Mouse (Mus musculus) liver (tissue): ENCODE measurements around the gene Ilf3.

Source experiments
- DNase-seq: peaks from one replicate; pipeline ENCODE4 v3.0.0-alpha.2; 2020; ENCODE audit warnings: mixed read lengths

Gene Ilf3

DNA sequence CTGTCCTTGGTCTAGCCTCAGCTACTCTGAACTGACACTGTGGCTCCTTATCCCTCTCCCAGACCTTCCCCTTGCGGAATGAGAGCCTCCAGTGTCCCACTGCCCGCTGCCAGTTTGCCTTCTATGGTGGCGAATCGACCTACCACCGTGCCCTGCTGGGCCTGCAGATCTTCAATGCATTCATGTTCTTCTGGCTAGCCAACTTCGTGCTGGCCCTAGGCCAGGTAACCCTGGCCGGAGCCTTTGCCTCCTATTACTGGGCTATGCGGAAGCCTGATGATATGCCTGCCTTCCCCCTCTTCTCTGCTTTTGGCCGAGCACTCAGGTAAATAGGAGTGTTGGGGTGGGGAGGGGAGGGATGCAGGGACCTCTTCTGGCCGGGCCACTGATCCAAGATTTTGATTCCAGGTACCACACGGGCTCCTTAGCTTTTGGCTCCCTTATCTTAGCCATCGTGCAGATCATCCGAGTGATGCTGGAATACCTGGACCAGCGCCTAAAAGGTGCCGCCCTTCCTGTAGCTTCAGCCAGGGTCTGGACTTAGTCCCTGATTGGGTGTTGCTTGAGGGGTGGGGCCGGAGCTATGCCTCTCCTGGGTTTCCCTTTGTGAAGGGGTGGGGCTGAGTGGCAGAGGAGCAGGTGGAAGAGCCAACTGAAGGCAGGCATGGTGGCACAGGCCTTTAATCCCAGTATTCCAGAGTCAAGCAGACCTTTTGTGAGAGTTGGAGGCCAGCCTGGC, 20.9 kb upstream of the Ilf3 start:
- DNase-seq = no peak

DNA sequence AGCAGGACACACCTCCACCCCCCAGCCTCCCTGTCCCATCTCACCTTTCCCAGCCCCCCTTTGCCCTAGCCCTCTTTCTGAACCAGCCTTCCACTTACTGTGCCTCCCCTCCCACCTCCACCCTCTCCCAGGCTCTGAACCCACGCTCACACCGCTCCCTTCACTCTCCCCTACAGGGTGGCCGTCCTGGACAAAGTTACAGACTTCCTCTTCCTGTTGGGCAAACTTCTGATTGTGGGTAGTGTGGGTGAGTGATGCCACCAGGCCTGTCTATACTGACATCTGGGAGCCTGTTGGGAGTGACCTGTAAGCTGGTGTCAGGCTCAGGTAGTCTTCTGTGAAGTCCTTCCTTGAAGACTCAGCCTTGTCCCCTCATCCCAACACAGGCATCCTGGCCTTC, 19.5 kb upstream of the Ilf3 start:
- DNase-seq = no peak

DNA sequence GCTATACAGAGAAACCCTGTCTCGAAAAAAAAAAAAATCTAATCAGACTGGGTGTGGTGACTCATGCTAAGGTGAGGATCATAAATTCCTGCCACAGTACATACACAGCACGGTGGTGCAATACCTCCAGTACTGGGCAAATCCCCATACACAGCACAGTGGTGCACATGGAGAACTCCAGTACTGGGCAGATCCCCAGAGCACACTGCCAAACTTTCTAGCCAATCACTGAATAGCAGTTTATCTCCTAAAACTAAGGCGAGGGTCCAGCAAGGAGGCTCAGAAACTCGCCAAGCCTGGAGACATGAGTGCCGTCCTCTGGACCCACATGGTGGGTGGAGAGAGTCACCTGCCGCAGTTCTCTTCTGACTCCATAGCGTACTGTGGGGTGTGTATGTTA, 16.5 kb upstream of the Ilf3 start:
- no peak for DNase-seq

DNA sequence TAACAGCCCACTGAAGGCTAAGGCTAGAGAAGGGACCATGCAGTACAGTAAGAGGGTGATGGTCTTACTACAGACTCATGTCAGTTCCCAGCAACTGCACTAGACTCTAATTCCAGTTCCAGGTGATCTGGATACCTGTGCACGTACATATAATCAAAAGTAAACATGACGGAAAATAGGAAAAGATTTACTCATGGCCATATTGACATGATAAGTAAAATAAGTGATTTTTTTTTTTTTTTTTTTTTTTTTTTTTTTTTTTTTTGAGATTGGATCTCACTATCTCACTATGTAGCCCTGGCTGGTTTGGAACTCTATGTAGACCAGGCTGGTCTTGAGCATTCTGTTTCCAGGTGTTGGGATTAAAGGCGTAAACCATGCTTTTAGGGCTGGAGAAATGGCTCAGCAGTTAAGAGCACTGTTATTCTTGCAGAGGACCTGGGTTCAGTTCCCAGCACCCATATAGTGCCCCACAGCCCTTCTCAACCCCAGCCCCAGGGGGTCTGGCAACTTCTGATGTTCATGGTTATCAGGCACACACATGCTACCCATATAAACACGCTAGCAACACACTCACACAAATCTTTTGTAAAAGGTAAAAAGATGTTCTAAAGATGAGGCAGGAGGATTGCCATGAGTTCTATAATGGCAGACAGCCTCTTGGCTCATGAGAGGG, 15.8 kb upstream of the Ilf3 start:
- no peak for DNase-seq

DNA sequence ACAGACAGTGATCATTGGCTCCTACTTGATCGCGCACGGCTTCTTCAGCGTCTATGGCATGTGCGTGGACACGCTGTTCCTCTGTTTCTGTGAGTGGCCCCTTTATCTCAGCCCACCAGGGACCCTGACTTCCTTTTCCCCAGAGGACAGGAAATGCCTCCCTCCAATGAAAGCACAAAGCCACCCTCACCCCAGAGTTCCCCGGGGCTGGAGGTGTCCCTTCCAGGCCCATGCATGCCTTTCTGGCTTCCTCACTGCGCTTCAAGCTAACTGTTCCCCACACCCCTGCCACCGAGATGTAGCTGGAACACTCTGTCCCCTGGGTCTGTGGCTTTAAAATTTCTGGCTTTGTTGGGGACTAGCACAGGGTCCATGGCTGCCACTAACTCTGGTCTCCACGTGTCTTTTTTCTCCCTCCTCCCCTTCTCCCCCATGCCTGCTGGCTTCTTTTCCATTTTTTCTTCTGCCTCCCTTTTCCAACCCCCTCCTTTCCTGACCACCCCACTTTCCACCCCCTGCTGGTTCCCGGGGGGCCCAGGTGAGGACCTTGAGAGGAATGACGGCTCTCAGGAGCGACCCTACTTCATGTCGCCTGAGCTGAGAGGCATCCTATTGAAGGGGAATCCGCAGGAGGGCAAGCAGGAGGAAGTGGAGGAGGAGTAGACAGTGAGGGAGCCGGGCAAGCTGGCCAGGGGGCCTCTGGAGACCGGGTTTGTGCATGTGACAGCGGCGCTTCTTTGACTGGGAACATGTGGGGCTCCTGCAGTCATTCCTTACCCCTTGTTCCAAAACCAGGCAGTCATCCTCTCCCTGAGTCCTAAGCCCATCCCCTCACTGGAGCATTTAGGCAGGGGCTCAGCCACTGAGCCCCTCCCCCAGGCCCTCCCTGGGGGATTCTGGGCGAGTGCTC, 15.0 kb upstream of the Ilf3 start:
- DNase-seq = peak; percentile 48

DNA sequence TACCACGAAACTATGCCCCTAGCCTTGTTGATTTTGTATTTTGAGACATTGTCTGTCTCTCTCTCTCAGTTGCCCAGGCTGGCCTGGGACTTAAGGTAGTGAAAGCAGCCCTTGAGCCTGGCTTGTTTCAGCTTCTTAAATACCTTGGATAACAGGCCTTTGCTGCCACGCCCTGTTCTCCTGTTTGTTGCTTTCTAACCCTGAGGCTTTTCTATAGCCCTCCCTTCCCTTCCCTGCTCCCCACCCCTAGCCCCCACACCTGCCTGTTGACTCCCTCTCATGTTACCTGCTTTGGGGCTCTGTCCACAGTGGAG, 14.3 kb upstream of the Ilf3 start:
- no peak for DNase-seq

DNA sequence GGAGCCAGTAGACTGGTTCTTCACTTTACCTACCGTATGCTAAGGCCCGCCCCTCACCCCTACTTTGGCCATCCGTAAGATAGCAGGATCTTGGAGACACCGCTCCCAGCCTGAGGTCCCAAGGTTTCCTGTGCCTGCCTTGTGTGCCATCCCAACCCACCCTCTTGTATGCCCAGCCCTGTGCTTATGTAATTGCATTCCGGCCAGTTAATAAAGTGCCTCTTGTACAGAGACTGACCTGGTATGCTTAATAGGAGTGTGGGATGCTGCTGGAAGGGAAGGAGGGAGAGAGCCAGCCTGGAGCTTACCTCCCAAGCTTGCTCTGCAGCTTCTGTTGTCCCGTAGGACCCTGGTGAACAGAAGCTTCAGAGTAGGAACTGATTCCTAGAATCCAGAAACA, 12.9 kb upstream of the Ilf3 start:
- DNase-seq = no peak

DNA sequence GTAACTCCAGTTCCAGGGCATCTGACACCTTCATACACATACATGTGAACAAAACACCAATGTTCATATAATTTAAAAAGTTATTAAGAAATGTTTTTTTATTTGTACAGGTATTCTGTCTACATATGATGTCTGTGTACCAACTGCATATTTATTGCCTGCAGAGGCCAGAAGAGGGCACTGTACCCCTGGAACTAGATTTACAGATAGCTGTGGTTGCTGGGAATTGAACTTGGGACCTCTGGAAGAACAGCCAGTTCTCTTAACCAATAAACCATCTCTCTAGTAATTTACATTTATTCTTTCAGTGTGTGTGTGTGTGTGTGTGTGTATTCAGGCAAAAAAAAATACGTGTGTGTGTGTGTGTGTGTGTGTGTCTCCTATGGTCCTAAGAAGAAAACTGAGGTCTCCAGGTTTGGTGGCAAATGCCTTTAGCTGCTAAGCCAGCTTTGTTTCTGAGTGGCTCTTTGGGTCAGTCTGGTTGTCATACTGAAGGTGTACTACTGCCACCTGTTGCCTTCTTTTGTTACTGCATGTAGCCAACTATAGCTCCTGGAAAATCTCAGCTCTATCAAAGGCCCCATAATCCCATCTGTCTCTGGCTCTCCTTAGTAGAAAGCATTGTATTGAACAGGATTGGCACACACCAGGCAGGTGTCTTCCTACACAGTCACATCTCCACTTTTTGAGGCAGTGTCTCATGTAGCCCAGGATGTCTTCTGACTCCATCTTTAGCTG, 10.5 kb upstream of the Ilf3 start:
- peak; percentile 66 for DNase-seq

DNA sequence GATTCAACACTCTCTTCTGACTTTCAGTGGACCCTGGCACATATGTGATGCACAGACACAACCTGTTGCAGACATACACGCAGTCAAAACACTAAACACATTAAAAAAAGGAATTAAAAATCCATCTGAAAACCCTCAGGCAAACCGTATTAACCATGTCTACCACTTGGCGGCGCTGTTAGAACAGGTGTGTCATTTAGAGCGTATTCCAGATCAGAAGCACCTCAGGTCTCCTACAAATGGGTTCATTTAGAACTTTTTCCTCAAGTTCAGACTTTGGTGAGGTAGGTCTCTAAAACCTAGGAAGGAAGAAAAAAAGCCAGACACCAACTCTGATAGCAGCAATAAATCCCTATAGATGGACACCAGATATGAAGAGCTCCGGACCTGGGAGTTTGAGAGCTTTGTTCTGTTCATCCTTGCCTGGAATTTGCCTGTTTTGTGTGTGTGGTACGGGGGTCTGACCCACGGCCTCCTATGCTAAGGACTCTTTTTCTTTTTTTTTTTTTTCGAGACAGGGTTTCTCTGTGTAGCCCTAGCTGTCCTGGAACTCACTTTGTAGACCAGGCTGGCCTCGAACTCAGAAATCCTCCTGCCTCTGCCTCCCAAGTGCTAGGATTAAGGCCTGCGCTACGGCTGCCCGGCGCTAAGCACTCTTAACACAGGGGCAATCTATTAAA, 990 bp upstream of the Ilf3 start:
- peak; percentile 81 for DNase-seq

DNA sequence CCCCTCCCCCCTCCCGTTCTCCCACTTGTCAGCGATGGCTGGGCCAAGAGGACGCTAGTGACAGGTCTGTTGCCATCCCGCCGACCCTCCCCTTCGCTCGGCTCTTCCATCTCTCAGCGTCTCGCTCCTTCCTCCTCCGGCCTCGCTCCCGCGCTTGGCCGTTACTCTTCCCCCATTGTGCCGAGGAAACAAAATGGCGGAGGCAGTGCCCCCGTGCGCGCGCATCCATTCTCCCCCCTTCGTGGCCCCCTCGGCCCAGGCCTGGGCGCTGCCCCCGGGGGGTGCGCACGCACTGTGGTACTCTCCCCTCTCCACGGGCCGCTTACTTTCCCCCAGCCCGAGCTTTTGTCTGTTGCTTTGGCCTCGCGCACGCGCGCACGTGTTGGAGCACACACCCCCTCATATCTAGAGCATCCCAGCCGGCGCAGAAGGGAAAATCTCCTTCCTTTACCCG, 487 bp downstream of the Ilf3 start:
- peak; percentile 73 for DNase-seq

DNA sequence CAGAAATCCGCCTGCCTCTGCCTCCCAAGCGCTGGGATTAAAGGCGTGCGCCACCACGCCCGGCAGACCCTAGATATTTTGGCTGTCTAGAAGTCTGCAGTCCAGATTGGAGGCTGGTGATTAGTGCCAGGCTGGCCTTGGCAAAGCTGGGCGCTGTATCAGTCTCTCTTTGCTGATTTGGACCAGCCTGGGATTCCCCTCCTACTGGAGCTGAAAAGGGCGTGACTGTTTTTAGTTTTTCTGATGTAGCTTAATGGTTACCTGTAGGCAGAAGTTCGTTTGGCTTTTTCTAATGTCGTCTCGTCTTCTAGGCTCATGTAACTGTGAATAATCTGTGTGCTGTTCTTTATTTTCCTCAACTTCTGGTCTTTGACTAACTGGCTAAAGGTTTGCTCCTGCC, 1.4 kb downstream of the Ilf3 start:
- no peak for DNase-seq

DNA sequence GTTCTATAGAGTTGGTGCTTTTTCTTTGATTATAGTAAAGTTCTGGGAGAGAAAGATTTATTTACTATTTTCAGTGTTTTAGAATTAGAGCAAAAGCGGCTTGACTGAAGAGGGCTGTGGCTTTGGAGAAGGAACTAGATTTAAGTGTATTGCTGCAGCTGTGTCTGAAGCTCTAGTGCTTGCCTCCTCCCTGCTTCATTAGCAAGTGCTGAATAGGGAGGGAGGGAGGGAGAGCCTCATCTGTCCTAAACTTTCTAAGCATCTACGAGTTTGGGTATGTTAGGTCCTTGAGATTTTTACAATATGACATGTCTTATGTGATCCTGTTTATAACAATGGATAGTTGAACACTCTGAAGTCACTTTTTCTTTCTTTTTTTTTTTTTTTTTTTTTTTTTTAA, 3.2 kb downstream of the Ilf3 start:
- no peak for DNase-seq

DNA sequence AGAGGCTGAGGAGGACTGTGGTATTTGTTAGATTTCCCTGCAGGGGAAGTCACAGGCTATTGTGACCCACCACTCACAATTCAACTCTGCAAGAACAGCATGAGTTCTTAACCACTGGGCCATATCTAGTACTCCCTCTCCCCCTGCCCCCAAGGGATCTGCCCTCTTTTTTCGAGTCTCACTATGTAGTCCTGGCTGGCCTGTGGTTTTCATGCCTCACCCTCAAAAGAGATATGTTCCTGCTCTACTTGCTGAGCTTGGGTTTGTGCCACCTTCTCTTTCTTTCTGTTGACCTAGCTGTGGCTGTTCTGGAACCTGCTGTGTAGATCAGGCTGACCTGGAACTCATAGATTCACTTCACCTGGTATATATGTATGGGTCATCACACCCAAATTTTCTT, 4.8 kb downstream of the Ilf3 start:
- no peak for DNase-seq

DNA sequence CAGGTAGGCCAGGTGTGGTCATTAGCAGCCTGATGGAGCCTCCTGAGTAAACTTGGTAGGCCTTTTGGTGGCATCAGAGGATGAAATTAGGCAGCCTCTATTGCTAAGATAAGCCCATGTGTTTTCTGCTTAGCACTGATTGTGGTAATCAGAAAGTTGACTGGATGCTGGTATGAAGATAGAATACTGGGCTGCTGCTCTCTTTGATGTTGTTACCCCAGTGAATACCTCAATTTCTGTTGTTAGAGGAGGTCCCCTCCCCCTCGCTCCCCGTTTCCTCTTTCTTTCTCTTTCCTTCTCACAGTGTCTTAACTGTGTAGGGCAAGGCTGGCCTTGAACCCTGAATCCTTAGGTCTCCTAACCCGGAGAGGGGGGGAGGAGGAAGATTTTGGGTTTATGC, 11.5 kb downstream of the Ilf3 start:
- no peak for DNase-seq

DNA sequence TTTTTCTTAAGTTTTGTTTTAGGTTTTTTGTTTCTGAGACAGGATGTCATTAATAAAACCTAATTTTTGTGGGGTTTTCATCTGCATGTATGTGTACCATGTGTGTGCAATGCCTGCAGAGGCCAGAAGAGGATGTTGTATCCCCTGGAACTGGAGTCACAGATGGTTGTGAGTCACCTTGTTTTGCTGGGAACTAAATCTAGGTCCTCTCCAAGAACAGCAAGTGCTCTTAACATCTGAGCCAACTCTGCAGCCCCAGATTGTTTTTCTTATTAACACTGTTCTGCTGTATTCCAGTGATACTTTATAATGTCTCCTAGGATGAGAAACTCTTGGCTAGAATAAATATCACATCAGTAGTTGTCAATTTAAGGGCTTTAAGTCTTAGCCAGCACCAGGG, 13.2 kb downstream of the Ilf3 start:
- no peak for DNase-seq

DNA sequence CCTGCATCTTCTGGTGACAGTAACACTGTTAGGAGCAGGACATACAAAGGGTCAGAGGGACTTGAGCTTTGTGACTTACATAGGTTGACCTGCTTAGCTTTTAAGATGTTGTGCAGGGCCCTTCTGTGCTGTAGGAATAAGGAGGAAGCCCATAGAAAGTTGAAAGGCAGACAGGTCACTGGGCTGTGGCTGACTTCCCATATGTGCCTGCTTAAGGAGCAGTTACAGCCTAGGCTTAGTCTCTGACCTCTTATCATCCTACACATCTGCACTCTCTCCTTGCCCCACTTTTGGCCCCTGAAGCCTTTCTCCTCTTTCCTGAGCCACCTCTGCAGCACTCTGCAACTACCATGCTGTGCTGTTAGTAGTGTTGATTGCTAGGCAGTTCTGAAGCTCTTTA, 16.3 kb downstream of the Ilf3 start:
- no peak for DNase-seq

DNA sequence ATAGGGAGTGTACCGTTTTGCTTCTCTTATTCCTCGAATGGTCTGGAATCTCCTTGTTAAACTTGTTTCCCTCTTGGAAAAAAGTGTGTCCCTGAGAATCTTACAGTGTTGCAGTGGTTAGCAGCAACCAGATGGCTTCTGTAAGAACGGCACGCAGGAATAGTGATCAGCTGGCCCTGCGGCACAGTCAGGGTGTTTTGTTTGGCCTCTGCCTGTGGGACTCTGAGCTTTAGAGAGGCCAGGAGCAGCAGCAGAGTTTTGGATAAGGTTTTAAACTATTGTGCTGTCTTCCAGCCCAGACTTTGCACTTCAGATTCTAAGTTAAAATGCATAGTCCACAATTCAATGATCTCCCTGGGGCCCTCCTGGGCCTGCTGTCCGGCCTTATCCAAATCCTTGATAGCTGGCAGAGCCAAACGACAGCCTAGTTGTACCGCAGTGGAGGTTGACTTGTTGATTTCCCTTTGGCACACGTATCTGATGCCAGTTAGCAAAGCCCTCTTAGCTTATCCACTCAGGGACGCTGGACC, 25.0 kb downstream of the Ilf3 start:
- no peak for DNase-seq

DNA sequence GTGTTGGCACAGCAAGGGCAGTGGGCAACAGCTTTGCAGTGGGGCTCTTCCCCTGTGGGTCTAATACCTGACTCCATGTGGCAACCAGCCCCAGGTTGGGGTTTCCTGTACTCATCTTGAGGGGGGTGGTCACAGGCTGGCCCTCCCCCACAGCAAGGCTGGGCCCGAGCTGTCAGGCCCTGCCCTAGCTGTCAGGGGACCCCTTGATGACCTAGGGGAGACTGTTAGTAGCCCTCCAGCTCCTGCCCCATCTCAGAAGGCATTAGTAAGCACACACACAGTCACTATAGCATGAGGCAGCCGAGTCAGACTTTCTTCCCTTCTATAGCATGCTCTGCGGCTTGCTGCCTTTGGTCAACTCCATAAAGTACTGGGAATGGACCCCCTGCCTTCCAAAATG, 28.0 kb downstream of the Ilf3 start:
- DNase-seq = no peak

DNA sequence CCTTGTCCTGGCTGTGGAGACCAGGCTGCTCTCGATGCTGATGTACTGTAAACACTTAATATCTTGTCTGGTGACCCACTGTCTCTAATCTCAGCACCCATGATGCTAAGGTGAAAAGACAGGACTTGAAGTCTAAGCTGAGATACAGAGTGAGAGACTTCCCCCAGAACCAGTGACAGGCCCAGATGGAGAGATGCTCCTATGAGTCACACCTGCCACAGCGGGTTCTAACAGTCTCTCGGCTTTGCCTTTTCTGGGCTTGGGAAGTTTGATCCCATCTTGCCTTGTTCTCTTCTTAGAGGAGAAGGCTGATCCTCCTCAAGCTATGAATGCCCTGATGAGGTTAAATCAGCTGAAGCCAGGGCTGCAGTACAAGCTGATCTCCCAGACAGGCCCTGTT, 29.5 kb downstream of the Ilf3 start:
- DNase-seq = no peak

DNA sequence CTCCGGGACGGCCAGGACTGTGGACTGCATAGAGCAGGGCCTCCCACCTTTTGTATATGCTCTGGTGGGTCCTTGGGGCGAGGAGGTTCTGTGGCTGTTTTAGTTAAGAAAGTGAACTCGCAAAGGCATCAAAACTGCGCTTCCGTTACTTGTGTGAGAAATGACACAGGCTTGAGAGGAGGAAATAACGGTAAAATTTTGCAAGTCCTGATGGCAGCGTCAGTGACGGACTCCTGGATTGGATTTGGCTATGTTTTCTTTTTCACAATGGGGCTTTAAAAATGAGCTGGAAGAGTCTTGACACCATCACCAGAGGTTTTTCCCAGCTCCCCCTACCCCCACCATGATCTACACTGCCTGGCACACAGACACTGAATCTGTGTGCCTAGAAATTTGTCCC, 33.4 kb downstream of the Ilf3 start:
- no peak for DNase-seq

DNA sequence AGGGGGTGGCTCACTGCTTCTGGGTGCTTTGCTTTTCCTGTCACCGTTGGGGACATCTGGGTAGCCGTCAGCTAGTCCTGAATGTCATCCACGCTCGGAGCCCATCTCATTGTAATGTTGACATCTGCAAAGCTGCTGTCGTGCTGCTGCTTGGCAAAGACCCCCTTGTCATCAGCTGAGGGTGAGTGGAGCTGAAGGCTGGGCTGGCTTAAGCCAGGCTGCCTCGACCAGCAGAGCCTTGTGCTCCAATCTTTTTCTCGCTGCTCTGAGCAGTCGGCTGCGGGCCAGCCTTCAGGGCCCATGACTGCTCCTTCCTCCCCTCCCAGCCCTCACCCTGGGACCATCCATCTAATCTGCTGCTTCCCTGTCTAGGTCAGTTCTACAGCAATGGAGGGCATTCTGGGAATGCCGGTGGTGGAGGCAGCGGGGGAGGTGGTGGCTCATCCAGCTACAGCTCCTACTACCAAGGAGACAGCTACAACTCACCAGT, 35.1 kb downstream of the Ilf3 start:
- DNase-seq = no peak

DNA sequence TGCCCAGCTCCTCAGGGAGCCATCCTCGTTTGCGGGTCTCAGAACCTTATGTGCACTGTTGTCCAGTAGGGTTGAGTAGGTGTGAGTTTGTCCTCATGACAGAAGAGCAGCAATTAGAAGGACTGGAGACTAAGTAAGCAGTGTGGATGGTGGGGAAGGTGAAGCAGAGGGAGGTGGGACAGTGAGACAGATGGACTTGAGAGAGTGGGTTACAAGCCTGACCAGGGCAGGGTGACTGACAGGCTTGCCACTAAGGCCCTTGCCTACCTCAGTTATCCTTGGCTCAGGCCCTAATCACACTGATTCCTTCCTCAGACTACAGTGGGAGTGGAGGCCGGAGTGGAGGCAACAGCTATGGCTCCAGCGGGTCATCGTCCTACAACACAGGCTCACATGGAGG, 36.1 kb downstream of the Ilf3 start:
- DNase-seq = no peak
